Mouse (Mus musculus) ES-Bruce4 (cell line): ENCODE results near the gene Tbc1d14.

Experiments used
- EP300 ChIP-seq: IDR thresholded peaks from 2 replicates; pipeline ENCODE4 v1.6.1; 2011; ENCODE audit warnings: low read depth, low read length; ENCODE audit not compliant: insufficient read depth
- POLR2A ChIP-seq: IDR thresholded peaks from one replicate; pipeline ENCODE4 v1.8.1; 2011; ENCODE audit warnings: low read length; ENCODE audit not compliant: insufficient read depth

- TF ChIP-seq POLR2A = no peak
- no peak for TF ChIP-seq EP300
Measured at GRCm38 (mm10) chr5:36538576-36539187, 54.4 kb downstream of the Tbc1d14 start.
